Mouse (Mus musculus): ENCODE results near the gene Rpf2. TPM values are rescaled to one million over a fixed set of nuclear protein-coding genes. Genes with fewer than 3 reads are reported as not detected.

Rpf2 gene
- total RNA-seq (2022): 10 to 100 TPM; 14.0 to 19.3 (median 18.6) TPM

DNA sequence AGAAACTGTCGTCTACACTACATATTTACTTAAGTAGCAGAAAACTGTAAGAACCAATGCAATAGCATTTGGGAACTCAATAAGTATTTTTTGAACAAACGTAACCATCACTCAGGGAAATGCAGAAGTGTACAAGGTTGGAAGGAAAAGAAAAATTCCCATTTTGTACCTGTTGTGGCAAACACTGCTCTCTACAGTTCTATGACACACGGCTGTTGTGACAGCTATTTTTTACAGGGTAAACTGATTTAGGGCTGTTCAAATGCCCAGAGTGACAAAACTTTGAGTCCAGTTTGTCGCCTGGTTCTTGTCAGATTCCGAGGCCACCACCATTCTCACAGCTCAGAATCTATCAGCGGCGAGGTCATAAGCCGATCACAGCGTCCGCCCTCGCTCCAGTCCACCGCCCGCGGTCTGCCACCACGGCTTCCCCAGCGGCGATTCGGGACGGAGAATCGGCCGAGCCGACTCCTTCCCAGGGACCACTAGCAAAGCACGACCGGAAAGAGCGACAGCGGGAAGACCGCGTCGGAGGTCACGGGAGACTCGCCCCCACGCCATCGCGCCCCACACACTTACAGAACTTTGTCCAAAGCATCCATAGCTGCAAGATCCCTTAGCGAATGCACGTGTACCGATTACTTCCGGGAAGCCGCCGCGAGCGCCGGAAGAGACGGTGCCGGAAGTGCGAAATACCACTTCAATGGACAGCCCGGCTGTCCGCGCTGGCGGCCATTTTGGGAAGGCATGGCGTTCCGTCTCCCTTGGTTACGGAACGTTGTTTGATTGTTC, at the start of gene Rpf2:
TSS of gene Rpf2 (minus strand) at position 663 of the 792 bp plus-strand sequence.
- DNase-seq (ENCODE audit: low spot score in 2 of 2): peak; percentile 42 to 71

DNA sequence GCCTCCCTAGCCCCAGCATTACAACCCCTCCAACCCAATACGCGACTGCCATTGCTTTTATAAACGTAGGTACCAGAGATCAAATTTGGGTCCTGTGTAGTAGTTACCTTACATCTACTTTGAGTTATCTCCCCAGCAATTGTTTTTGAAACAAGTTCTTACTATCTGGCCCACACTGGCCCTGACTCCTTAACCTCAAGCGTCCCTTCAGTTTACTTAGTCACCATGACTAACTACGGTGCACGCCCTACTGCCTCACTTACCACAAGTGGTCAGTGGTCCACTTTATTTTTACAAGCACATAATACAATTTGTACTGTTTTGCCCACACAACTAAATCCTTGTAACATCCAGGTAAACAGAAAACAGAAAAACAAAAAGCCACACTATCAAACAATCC, 45.8 kb upstream of the Rpf2 start:
- no peak for DNase-seq (ENCODE audit: low spot score in 2 of 2)

DNA sequence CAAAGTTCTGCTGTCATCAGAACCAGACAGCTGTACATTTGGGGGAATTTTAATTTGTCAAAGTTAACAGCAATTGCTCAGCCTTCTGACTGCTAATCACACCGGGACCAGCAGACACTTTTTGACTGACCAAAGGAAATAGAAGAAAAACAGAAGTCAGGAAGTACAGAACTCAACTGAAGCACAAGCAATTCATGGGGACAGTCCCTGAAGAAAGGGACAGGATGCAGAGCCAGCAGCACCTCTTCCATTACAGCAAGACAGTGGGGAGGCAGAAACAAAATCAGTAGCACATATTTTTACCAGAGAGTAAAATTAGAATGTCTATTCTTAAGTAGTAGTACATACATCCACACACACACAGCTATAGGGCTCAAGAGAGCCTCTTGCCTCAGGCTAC, 39.9 kb upstream of the Rpf2 start:
- DNase-seq (ENCODE audit: low spot score in 2 of 2): no peak

DNA sequence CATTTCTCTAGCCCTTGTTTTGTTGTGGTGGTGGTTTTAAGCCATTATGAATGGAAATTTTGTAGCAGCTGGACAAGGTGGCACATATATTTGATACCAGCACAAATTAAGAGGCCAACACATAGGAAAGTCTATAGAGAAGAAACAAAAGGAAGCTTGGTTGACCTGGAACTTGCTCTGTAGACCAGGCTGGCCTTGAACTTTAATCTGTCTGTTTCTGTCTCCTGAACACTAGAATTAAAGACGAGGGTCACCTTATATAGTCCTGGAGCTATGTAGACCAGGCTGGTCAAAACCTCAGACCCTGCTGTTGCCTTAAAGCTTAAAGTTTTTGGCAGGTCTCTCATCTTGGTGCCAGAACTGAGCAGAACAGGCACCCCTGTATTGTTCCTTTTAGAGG, 38.7 kb upstream of the Rpf2 start:
- no peak for DNase-seq (ENCODE audit: low spot score in 2 of 2)

DNA sequence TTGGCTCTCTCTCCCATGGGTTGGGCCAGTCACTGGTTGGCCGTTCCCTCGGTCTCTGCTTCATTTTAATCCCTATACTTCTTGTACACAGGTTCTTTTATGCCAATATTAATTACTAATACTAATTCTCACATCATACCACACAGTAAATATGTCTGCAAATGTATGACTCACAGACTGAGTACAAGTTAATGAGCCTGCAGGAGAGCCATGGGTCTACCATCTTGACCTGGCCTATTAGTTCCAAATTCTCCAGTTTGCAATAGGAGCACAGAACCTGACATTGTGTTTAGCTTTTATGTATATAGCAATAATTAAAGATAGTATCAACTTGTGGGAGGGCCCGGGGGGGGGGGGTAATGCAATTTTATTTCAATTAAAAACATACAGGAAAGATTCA, 38.2 kb upstream of the Rpf2 start:
- no peak for DNase-seq (ENCODE audit: low spot score in 2 of 2)

DNA sequence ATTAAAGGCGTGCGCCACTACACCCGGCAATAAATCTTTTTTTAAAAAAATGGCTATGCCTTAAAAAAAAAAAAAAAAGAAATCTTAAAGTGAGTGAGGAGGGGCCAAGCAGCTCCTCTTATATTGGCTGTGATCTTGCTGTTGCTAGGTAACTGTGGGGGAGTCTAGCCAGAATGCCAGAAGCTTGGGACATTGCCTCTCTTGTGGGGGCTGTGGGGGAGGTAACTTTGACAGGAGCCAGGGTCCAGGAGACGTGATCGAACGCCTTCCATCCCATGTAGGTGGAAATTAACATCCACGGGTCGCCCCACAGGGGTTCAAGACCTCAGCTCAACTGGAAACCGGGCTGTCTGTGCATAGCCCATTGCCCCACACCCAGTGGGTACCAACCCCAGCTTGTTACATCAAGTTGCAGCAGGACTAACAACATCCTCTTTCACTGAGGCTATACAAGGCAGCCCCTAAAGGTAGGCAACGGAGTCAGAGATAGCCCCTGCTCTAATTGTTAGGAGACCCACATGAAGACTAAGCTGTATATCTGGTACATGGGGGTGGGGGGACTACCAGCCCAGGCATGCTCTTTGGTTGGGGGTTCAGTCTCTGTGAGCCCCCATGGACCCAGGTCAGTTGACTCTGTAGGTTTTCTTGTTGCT, 37.5 kb upstream of the Rpf2 start:
- DNase-seq (ENCODE audit: low spot score in 2 of 2): no peak

DNA sequence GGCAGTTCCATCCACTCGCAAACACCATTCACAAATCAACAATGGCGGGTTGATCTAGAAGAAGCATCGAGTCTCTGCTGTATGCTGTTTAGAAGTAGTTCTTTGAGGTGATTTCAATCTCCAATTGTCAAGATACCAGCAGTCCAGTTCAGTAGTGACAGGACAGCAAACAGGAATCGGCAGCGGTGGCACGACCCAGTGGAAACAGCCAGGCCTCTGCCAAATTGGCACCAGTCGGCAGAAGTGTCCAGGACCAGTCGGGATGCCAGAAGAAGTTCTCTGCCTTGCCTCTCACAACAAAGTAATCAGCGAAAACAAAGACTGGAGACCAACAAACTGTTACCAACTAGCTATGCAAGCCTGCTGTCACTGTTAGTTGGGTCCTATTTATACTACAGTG, 36.8 kb upstream of the Rpf2 start:
- no peak for DNase-seq (ENCODE audit: low spot score in 2 of 2)

DNA sequence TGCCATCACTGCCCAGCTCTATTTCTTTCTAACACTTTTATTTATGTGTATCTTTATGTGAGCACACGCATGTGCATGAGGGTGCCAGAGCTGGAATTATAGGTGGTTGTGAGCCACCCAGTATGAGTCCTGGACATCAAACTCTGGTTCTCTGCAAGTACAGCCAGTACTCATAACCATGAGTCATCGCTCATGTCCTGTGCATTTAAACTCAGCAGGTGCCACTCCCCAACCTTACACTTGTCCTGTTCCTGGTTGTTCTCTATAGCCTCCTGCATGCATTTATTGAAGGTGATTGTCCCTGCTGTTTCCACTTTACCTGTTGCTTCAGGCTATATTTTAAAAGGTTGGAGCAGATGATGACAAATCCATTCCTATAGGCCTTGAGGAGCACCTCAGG, 34.7 kb upstream of the Rpf2 start:
- no peak for DNase-seq (ENCODE audit: low spot score in 2 of 2)

DNA sequence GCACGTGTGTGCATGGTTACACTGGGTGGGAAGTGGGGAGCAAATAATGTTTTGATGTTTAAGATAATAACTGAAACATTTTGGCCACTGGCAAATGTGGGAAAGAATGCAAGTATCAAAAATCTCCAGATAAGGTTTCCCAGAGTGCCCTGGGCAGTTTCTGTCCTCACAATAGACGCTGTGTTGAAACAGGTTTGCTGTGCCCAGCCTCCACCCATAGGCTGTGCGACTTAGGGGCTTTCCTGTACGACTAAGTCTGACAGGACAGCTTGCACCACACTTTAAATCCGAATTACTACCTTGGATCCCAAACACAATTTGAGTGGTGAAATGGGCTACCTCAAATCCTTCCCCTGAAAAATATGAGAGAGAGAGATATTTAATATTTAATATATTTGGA, 31.5 kb upstream of the Rpf2 start:
- DNase-seq (ENCODE audit: low spot score in 2 of 2): no peak

DNA sequence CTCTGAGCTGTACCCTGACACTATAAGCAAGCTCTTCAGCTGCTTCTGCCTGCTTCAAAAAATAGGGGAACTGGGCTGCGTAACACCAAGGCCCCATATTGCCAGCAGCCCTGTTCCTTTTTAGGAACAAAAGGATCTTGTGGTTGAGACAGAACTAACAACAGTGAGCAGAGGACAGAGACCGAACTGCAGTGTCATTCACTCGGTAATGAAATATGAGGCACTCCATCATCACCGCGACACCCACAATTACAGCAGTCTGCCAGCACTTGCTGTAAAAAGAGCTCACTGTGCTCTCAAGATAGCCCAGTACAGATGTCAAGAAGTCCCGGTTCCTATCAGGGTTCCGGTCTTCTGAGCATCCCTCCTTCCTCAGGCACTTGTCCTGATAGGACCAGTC, 29.2 kb upstream of the Rpf2 start:
- DNase-seq (ENCODE audit: low spot score in 2 of 2): no peak

DNA sequence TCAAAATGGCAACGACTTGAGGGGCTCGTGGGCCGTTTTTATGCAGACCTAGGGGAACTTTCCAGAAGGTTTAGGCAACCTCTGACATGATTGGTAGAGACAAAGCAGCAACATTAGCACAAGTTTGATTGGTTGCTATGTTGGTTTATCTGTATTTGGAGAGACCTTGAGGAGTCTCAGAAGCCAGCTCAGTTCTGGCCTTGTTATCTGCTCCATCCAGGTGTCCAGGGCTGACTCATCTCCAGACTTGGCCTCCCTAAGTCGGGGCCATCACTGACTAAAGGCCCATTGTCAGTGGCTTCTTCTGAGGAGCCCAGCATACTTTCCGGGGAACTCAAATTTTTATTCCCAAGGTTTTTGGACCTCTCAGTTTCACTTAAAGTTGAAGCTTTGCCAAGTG, 27.1 kb upstream of the Rpf2 start:
- no peak for DNase-seq (ENCODE audit: low spot score in 2 of 2)

DNA sequence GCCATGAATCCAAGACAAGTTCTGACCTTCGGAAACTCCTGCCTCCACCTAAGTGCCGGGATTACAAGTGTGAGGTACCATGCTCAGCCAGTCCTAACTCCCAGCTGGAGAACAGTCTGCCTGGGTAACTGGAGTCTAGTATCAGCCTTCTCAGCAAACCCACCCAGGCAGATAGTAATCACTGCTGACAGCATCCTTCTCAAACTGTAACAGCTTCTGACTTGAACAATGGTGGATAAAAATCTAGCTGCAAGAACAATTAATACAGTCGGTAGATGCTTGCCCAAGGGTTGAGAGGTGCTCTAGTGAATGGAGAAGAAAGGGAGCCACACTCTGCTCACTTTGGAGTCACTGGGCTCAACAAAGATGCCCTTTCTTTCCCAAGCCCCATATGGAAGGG, 24.4 kb upstream of the Rpf2 start:
- no peak for DNase-seq (ENCODE audit: low spot score in 2 of 2)

DNA sequence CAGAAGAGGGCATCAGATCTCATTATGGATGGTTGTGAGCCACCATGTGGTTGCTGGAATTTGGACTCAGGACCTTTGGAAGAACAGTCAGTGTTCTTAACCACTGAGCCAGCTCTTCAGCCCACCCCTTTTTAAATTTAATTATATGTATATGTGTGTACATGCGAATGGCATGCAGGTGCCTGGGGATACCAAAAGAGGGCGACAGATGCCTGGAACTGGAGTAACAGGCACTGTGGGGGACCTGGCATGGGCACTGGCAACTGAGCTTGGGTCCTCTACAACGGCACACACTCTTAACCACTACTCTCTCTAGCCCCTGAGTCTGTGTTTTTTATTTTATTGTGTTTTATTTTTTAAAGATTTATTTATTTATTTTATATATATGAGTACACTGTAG, 18.1 kb upstream of the Rpf2 start:
- DNase-seq (ENCODE audit: low spot score in 2 of 2): no peak

DNA sequence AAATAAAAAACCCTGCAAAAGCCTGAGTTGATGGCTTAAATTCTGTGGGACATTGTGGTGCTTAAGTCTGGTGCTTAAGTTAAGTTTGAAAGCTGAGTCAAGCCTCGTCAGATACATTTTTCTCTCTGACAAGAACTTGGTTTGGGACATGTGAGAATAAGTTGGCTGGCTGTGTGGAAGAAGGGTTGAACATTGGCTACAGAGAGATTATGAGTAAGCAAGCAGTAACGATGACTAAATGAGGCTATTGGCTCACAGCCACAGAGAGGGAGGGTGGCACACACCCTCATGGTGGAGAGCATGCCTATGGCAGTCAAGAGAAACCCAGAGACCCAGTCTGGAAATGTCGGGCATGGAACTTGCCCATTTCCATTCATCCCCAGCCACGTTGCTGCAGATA, 16.9 kb upstream of the Rpf2 start:
- DNase-seq (ENCODE audit: low spot score in 2 of 2): no peak

DNA sequence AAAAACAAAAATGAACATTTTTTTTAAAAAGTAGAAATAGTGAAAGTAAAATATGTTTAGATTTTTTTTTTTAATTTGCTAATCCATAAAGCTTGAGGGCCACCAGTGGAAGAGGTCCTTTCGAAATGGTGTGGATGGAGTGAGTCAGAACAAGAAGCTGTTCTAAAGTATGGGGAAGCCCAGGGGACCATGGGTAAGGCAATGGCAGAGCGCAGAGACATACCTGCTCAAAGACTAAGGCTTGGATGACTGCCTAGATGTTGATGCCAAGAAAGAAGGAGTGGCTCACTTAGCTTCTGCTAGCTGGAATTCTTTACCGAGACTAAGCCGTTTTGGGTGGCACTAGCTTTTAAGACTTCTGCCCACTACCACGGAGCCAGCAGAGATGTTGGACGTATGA, 15.4 kb upstream of the Rpf2 start:
- no peak for DNase-seq (ENCODE audit: low spot score in 2 of 2)

DNA sequence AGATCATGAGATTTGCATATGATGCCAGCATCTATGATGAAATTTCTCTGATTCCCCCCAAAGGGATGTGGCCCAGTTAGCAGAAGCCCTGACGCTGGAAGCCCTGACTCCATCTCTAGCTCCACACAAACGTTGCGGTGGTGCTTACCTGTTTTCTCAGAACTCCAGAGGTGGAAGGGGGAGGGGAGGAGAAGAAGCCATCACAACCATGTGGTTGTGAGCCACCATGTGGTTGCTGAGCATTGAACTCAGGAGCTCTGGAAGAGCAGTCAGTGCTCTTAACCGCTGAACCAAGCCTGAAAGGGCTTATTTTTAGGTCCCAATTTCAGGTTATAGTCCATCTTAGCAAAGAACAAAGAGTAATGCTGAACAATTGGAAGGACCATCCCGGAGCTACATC, 13.5 kb upstream of the Rpf2 start:
- DNase-seq (ENCODE audit: low spot score in 2 of 2): no peak

DNA sequence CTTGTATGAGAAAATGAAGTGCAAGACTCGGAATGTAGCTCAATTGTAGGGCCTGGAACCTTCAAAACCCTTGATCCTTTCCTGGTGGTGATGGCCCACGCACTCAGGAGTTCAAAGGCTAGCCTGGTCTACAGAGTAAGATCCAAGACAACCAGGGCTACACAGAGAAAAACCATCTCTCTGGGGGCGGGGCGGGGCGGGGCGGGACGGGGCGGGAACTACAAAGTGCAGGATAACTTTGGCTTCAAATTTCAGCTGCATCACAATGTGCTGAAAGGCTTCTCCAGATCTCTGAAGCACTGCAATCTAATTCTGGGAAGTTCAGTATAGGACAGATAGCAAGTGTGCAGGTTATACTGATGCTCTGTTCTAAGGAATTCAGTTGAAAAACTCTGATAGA, 12.7 kb upstream of the Rpf2 start:
- no peak for DNase-seq (ENCODE audit: low spot score in 2 of 2)

DNA sequence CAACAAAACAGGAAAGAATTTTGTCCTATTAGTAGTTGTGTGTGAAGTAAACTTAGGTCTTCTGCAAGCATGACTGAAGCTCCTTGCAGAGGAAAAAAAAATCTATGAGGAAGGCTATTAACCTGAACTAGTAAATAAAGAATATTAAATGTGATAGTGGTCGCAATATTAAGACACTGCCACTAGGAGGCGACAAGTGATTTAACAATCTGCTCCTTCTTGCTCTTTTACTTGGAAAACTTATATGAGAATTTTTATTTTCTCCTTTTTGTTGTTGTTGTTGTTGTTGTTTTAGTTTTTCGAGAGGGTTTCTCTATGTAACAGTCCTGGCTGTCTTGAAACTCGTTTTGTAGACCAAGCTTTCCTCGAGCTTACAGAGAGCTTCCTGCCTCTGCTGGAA, 12.1 kb upstream of the Rpf2 start:
- no peak for DNase-seq (ENCODE audit: low spot score in 2 of 2)

DNA sequence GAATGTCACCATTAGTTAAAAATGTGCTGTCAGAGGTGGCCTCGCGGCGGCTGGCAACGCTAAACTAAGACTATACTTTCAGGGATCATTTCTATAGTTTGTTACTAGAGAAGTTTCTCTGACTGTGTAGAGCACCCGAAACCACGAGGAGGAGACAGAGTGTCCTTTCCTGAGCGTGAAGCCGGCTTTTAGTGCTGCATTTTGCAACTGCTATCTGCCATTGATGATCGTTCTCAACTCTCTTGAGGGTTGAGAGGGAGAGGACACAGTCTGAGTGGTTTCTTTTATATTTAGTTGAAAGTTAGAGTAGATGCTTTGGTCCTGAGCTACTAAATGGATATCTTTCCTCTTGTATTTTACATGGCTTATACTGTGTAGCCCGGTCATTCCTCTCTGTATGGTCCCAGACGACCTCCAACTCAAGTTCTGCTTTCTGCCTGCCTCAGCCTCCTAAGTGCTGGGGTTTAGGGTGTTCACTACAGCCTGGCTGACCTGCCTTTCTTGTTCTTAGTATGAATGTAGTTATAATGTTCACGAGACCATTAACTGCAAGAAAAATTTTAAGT, 11.6 kb upstream of the Rpf2 start:
- peak; percentile 17 for DNase-seq (ENCODE audit: low spot score in 2 of 2)

DNA sequence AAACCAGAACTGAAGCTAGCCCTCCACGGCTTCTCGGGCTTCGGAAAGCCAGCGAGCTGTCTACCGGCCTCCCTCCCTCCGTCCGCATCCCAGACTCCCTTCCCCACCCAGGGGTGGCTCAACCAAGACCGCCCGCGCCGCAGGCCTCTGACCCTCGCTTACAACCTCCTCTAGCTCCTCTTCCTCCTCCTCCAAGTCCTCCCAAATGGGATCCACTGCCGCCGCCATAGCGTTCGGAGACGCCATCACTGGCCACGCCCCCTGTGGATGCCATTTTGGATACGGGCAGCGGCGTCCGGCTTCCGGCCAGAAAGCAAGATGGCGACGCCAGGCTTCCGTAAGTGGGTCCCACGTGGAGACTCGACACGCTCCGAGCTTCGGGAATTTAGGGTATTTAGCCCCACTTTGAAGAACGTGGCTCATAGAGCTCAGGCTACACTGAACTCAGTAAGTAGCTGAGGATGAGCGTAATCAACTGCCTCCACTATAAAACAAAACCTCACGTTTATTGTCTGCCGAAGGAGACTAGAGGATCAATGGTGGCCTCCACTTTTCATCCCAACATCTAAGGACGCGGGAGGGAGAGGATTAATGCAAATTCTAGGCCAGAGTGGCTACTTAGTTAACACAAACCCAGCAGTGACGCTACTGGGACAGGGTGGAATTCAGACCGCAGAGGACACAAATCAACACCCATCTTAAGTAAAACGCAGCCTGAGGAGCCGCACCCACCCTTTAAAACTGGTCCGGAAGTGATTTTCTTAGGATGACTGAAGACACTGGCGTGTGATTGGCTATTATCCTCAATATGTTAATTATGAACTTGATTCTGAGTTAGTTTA, 10.8 kb upstream of the Rpf2 start, which contains the start of gene Gtf3c6:
TSS of gene Gtf3c6 (minus strand) at position 695 of the 842 bp plus-strand sequence.
- peak; percentile 88 to 90 for DNase-seq (ENCODE audit: low spot score in 2 of 2)

DNA sequence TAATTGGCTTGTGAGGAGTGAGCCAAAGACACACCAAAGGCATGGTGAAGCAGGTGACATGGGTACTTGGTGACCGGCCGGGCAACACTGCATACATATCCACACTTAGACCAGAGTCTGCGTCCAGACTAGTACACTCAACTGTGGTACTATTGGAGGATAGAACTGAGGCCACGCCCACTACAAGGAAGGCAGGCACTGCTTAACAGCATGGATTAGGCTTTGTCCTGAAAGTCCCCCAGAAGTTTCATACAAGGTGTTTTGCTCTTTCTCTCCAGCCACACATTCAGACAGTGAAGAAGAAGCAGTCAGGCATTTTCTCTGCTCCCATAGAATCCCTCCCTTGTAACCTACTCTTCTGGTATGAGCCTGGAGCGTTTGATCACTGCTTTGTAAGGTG, 9.9 kb upstream of the Rpf2 start:
- DNase-seq (ENCODE audit: low spot score in 2 of 2): peak; percentile 6 to 18

DNA sequence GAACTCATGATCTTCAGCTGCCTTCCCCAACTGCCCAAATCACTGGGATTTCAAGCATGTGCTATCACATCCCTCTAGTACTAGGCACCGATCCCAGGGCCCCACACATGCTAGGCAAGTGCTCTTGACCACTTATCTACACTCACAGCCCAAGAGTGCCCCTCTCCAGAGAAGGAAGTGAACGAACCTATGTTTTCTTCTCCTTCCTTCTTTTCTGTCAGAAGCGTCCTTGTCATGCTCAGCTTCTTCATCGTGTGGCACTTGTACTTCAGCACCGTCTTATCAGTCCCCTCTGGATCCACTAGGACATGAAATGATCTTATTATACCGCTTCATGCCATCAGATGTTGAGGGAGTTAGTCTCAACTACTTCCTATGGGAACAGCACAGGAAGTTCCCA, 4.1 kb upstream of the Rpf2 start:
- no peak for DNase-seq (ENCODE audit: low spot score in 2 of 2)

Measured in gastrocnemius, adult 8-10 months (tissue).